Mouse (Mus musculus): ENCODE measurements around the gene Ankrd53. TPM values are rescaled to one million over a fixed set of nuclear protein-coding genes. Genes with fewer than 3 reads are reported as not detected.

Gene Ankrd53
- polyA plus RNA-seq (2014; fragmentation: Illumina TruSeq; extraction: RNeasy Lipid Tissue Mini Kit (QIAGEN cat#74804); ENCODE audit: low read depth, low replicate concordance): not detected

GRCm38 (mm10) chr6:83762344-83762743 is at the start of gene Ankrd53:
Gene Ankrd53 (plus strand): TSS chr6:83762644.

GRCm38 (mm10) chr6:83742761-83743160 is 19.7 kb upstream of the Ankrd53 start, which contains the start of gene Atp6v1b1:
Gene Atp6v1b1 (plus strand): TSS chr6:83742990.

GRCm38 (mm10) chr6:83775638-83776293 is 13.3 kb downstream of the Ankrd53 start, which contains the start of gene Tex261:
Gene Tex261 (minus strand): TSS chr6:83775813.

DNA sequence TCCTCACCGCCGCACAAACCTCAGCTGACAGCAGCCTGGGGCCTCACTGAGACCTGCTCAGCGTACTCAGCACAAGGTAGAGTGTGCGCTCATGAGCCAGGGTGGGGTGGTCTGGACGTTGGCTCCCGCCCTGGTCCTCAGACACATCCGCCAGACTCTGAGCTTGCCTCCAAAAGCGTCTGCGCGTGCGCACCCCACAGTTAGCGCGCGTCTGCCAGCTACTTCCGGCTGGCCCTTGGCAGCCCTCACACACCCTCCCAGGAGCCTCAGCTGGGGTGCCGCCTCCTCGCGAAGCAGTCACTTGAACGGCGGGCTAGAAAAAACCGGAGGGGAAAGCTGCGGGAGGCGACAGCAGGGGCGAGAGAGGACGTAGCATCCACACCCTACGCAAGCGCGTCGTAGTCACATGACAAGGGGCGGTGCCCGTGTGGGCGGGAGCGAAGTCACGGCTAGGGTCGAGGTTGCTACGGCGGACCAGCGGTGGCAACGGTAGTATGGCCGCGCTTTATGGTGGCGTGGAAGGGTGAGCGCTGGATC is 32.4 kb downstream of the Ankrd53 start, which contains the start of gene Nagk:
Nagk (plus strand) TSS at position 223 of the 537 bp plus-strand sequence.

Other genes starting within 250 kb of the Ankrd53 start
- 1.5 TPM for gene Actg2, start 226.4 kb upstream of the Ankrd53 start, polyA plus RNA-seq (2014; fragmentation: Illumina TruSeq; extraction: RNeasy Lipid Tissue Mini Kit (QIAGEN cat#74804); ENCODE audit: low read depth, low replicate concordance)
- 83.3 TPM for gene Stambp, start 189.9 kb upstream of the Ankrd53 start, polyA plus RNA-seq (2014; fragmentation: Illumina TruSeq; extraction: RNeasy Lipid Tissue Mini Kit (QIAGEN cat#74804); ENCODE audit: low read depth, low replicate concordance)
- gene Clec4f, start 106.5 kb upstream of the Ankrd53 start, polyA plus RNA-seq (2014; fragmentation: Illumina TruSeq; extraction: RNeasy Lipid Tissue Mini Kit (QIAGEN cat#74804); ENCODE audit: low read depth, low replicate concordance): not detected
- not detected for gene Cd207, start 84.8 kb upstream of the Ankrd53 start, polyA plus RNA-seq (2014; fragmentation: Illumina TruSeq; extraction: RNeasy Lipid Tissue Mini Kit (QIAGEN cat#74804); ENCODE audit: low read depth, low replicate concordance)
- gene Vax2, start 51.4 kb upstream of the Ankrd53 start, polyA plus RNA-seq (2014; fragmentation: Illumina TruSeq; extraction: RNeasy Lipid Tissue Mini Kit (QIAGEN cat#74804); ENCODE audit: low read depth, low replicate concordance): not detected
- gene Atp6v1b1, start 19.7 kb upstream of the Ankrd53 start, polyA plus RNA-seq (2014; fragmentation: Illumina TruSeq; extraction: RNeasy Lipid Tissue Mini Kit (QIAGEN cat#74804); ENCODE audit: low read depth, low replicate concordance): not detected
- gene Tex261, start 13.2 kb downstream of the Ankrd53 start, polyA plus RNA-seq (2014; fragmentation: Illumina TruSeq; extraction: RNeasy Lipid Tissue Mini Kit (QIAGEN cat#74804); ENCODE audit: low read depth, low replicate concordance): 59.9 TPM
- gene Nagk, start 32.3 kb downstream of the Ankrd53 start, polyA plus RNA-seq (2014; fragmentation: Illumina TruSeq; extraction: RNeasy Lipid Tissue Mini Kit (QIAGEN cat#74804); ENCODE audit: low read depth, low replicate concordance): 16.0 TPM
- 63.2 TPM for gene Paip2b, start 69.1 kb downstream of the Ankrd53 start, polyA plus RNA-seq (2014; fragmentation: Illumina TruSeq; extraction: RNeasy Lipid Tissue Mini Kit (QIAGEN cat#74804); ENCODE audit: low read depth, low replicate concordance)
- 280 TPM for gene Zfp638, start 104.5 kb downstream of the Ankrd53 start, polyA plus RNA-seq (2014; fragmentation: Illumina TruSeq; extraction: RNeasy Lipid Tissue Mini Kit (QIAGEN cat#74804); ENCODE audit: low read depth, low replicate concordance)
- gene Dysf, start 245.9 kb downstream of the Ankrd53 start, polyA plus RNA-seq (2014; fragmentation: Illumina TruSeq; extraction: RNeasy Lipid Tissue Mini Kit (QIAGEN cat#74804); ENCODE audit: low read depth, low replicate concordance): 5.2 TPM

All from adrenal gland, adult 10 weeks (tissue).